Mouse (Mus musculus): Measurements from ENCODE around the gene Gm14137.

DNA sequence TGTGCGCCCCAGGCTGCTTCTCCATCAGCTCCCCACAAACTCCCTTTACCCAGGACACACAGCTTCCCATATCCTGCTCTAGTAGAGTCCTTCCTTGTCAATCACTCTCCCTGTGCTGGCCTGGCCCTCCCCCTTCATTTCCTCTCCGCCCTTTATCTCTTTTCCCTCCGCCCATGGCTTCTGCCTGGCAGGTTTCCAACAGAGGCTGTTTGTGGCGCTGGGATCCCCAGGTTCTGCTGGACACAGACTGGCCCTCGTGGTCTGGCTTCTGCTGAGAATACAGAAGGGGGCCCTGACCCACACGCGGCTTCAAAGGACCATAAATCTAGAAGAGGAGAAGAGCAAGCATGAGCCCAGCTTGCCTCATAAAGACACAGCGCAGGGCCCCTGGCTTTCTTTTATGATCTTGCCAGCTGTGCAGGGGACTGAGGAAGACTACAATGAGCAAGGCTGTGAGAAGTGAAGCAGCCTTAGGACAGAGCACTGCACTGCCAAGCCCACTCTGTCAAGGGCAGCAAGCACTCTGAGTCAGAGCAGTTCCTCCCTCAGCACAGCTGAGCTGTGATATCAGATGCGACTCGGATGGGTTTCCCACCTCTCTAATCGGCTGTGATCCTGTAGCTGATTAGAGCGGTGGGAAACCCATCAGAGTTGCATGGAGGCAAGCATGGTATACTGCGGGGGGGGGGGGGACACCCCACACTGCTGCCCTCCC, 1.3 kb upstream of the Gm14137 start:
- TF ChIP-seq CTCF (IDR thresholded peaks at IDR 0.05; ENCODE audit: extremely low read depth, insufficient read depth, insufficient read length, insufficient replicate concordance) (no peak), POLR2A (IDR thresholded peaks at IDR 0.05; ENCODE audit: low read depth, low read length) (no peak)

All from spleen, adult 2 months (tissue).